Mouse (Mus musculus): ENCODE results near the gene Nckipsd.
A peak's percentile ranks its signal among the peaks of the same experiment; 100 is the strongest.

Gene Nckipsd

GRCm38 (mm10) chr9:108808163-108808665, at the start of gene Nckipsd:
Gene Nckipsd (plus strand): TSS chr9:108808368.
- peak; percentile 89 for DNase-seq (ENCODE audit: low spot score)

GRCm38 (mm10) chr9:108759121-108759520, 49.0 kb upstream of the Nckipsd start:
- DNase-seq (ENCODE audit: low spot score), result no peak

- DNase-seq (ENCODE audit: low spot score), result peak; percentile 74
These were observed 48.4 kb upstream of the Nckipsd start for GRCm38 (mm10) chr9:108759805-108760204.

GRCm38 (mm10) chr9:108761561-108761960, 46.6 kb upstream of the Nckipsd start:
- DNase-seq (ENCODE audit: low spot score), result no peak

- no peak for DNase-seq (ENCODE audit: low spot score)
These were observed 43.2 kb upstream of the Nckipsd start for GRCm38 (mm10) chr9:108764971-108765370.

- DNase-seq (ENCODE audit: low spot score), result no peak
These were observed 31.6 kb upstream of the Nckipsd start for GRCm38 (mm10) chr9:108776614-108777013.

GRCm38 (mm10) chr9:108777276-108777675, 30.9 kb upstream of the Nckipsd start:
- DNase-seq (ENCODE audit: low spot score), result no peak

- no peak for DNase-seq (ENCODE audit: low spot score)
These were observed 27.2 kb upstream of the Nckipsd start for GRCm38 (mm10) chr9:108780959-108781358.

- DNase-seq (ENCODE audit: low spot score), result peak; percentile 19
These were observed 26.3 kb upstream of the Nckipsd start for GRCm38 (mm10) chr9:108781891-108782290.

- DNase-seq (ENCODE audit: low spot score), result peak; percentile 32
These were observed 25.2 kb upstream of the Nckipsd start for GRCm38 (mm10) chr9:108782836-108783547.

GRCm38 (mm10) chr9:108783548-108784463, 24.4 kb upstream of the Nckipsd start, which contains the start of gene Ip6k2:
Gene Ip6k2 (plus strand): TSS chr9:108783796.
- peak; percentile 96 for DNase-seq (ENCODE audit: low spot score)

GRCm38 (mm10) chr9:108785416-108785815, 22.8 kb upstream of the Nckipsd start:
- peak; percentile 79 for DNase-seq (ENCODE audit: low spot score)

- no peak for DNase-seq (ENCODE audit: low spot score)
These were observed 21.7 kb upstream of the Nckipsd start for GRCm38 (mm10) chr9:108786494-108786893.

GRCm38 (mm10) chr9:108787080-108787479, 21.1 kb upstream of the Nckipsd start:
- no peak for DNase-seq (ENCODE audit: low spot score)

GRCm38 (mm10) chr9:108788713-108789112, 19.5 kb upstream of the Nckipsd start:
- DNase-seq (ENCODE audit: low spot score), result no peak

- DNase-seq (ENCODE audit: low spot score), result no peak
These were observed 15.9 kb upstream of the Nckipsd start for GRCm38 (mm10) chr9:108792307-108792706.

- no peak for DNase-seq (ENCODE audit: low spot score)
These were observed 15.4 kb upstream of the Nckipsd start for GRCm38 (mm10) chr9:108792730-108793129.

- DNase-seq (ENCODE audit: low spot score), result no peak
These were observed 12.9 kb upstream of the Nckipsd start for GRCm38 (mm10) chr9:108795281-108795680.

GRCm38 (mm10) chr9:108795762-108796161, 12.4 kb upstream of the Nckipsd start:
- peak; percentile 47 for DNase-seq (ENCODE audit: low spot score)

- DNase-seq (ENCODE audit: low spot score), result no peak
These were observed 11.7 kb upstream of the Nckipsd start for GRCm38 (mm10) chr9:108796351-108796981.

- DNase-seq (ENCODE audit: low spot score), result no peak
These were observed 10.7 kb upstream of the Nckipsd start for GRCm38 (mm10) chr9:108797477-108797876.

GRCm38 (mm10) chr9:108798508-108799075, 9.6 kb upstream of the Nckipsd start:
- DNase-seq (ENCODE audit: low spot score), result no peak
